Mouse (Mus musculus) bone marrow, adult 2 months (tissue): ENCODE measurements at regions not wholly inside any gene's neighbourhood (a gene's known extent, or its start where the extent isn't known, plus 50 kb on each side); places are given as distances from the start of the nearest gene placed in this dataset.
"Not testable (repeated sequence)": the region's sequence is repeated elsewhere in the genome, so short reads cannot be mapped to it uniquely, and the experiment has no call there.

ENCODE experiments used
- CTCF ChIP-seq: fragments of 200-500 bp; IDR thresholded peaks from 2 replicates; pipeline ENCODE4 v1.5.1; 2011; ENCODE audit warnings: low read length, control low read depth; ENCODE audit not compliant: control insufficient read depth, insufficient read depth
- POLR2A ChIP-seq: fragments of 200-500 bp; IDR thresholded peaks from 2 replicates; pipeline ENCODE4 v1.6.1; 2011; ENCODE audit warnings: low read depth, mild to moderate bottlenecking, control low read depth, low read length, borderline replicate concordance; ENCODE audit not compliant: control insufficient read depth

DNA sequence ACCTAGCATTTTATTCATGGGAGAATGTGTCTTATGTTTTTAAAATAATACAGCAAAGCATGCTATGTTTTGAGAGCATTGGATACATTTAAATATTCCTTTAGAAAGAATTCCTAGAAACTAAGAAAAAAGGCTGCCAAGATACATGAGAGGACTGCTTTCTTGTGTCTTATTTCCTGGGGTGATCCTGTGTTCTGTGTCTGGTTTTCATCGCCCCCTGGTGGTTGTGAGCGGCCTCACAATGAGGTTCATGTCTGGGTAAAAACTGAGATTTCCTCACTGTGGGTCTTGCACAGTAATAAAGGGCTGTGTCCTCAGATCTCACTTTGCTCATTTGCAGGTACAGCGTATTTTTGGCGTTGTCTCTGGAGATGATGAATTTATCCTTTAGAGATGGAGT lies 469.2 kb downstream of the Adam6a start:
- not testable (repeated sequence) for TF ChIP-seq POLR2A
- TF ChIP-seq CTCF = peak; percentile 48
